Mouse (Mus musculus) myocyte (in vitro differentiated cells): ENCODE data around the gene Tpm4.

Source experiments
- CEBPB ChIP-seq: IDR thresholded peaks from 2 replicates; pipeline ENCODE4 v1.6.1; 2011; ENCODE audit warnings: mild to moderate bottlenecking, moderate library complexity; ENCODE audit not compliant: poor library complexity, insufficient read depth, severe bottlenecking
- E2F4 ChIP-seq: IDR thresholded peaks from one replicate; pipeline ENCODE4 v1.6.1; 2011; ENCODE audit warnings: mild to moderate bottlenecking, control low read depth, moderate library complexity; ENCODE audit not compliant: insufficient read depth
- MAX ChIP-seq: IDR thresholded peaks from one replicate; pipeline ENCODE4 v1.6.1; 2011; ENCODE audit warnings: low read depth, mild to moderate bottlenecking, control low read depth
- MYOG ChIP-seq, 3 experiments: IDR thresholded peaks; one replicate each; pipeline ENCODE4 v1.6.1; 2011; ENCODE audit warnings: control low read depth in 2 of 3, low read depth in 2 of 3, mild to moderate bottlenecking in 2 of 3; ENCODE audit not compliant: insufficient read length in 2 of 3, control insufficient read depth in 1 of 3, insufficient read depth in 1 of 3
- POLR2A ChIP-seq: IDR thresholded peaks from one replicate; pipeline ENCODE4 v1.6.1; 2011; ENCODE audit warnings: low read depth, mild to moderate bottlenecking, control low read depth, moderate library complexity; ENCODE audit not compliant: insufficient read length
- POLR2AphosphoS2 ChIP-seq: IDR thresholded peaks from one replicate; pipeline ENCODE4 v1.6.1; 2011; ENCODE audit warnings: low read depth, control low read depth; ENCODE audit not compliant: insufficient read length
- SRF ChIP-seq: IDR thresholded peaks from one replicate; pipeline ENCODE4 v1.6.1; 2011; ENCODE audit warnings: low read depth; ENCODE audit not compliant: control insufficient read depth, insufficient read length
- USF1 ChIP-seq: IDR thresholded peaks from one replicate; pipeline ENCODE4 v1.6.1; 2011; ENCODE audit warnings: low read depth, mild to moderate bottlenecking, control low read depth, moderate library complexity

DNA sequence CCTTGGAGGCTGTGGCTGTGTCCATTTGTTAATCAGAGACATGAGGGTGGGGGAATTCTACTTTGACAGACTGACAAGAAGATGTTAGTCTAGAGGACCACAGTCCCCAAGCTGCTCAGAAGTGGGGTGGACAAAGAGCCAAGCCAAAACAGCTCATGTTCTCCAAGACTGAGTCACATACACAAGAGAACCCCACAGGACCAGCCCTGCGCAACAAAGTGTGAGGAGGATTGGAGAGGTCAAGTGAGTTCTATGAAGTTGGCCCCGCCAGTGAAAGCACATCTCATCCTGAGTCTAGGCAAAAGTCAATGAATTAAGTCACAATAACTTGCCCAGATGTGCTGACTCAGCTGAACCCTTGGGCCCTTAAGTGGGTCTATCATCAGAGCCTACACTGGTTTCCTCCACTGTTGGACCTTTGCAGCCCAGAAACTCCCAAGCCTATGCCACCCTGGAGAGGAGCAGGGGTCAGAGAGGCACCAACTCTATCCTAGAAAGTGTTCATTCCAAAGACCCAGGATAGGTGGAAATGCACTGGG lies 53.1 kb downstream of the Tpm4 start:
- TF ChIP-seq MYOG (IDR thresholded peaks at IDR 0.05; ENCODE audit: control insufficient read depth in 1 of 3, insufficient read depth in 1 of 3, insufficient read length in 2 of 3, low read depth in 2 of 3): no peak
- no peak for TF ChIP-seq SRF
- no peak for TF ChIP-seq MAX
- TF ChIP-seq E2F4: no peak
- TF ChIP-seq POLR2A: no peak
- no peak for TF ChIP-seq USF1
- TF ChIP-seq POLR2AphosphoS2: no peak
- no peak for TF ChIP-seq CEBPB
